ENCODE assay signal across 13 mouse cellular contexts in the genomic region with DNA sequence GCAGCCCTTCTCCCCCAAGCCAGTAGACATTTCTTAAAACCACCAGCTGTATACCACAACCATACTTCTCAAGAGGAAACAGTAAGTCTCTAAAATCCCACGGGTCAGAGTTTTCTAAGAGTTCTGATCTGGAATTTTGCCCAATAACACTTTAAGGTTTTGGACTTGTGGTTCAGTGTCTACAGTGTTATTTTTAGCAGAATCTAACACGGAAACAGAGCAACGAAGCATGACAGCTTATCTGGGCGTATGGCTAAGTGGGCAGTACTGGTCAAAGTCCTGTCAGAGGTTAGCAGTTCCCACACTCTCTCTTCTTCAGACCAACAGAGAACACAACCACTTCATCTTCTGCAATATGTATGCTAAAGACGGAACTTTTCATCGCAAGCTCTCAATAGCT. TPM values are rescaled to one million over a fixed set of nuclear protein-coding genes. Genes with fewer than 3 reads are reported as not detected.
DNase-seq lines count a peak whose midpoint lies in the region; TF ChIP-seq lines count a peak whose summit lies in the region.
"Had no signal": no experiment of that assay in that cellular context is flagged by ENCODE, and none has a peak within 500 bp of the region (broad histone marks: within the 10 kb centered on the region; RNA-seq: fewer than 3 reads in every experiment).

No protein-coding gene starts in this region.

- H3K9me3 ChIP-seq in CH12.LX (replicated peaks; ENCODE audit: low read length), result no peaks in the 10 kb centered on the region
- H3K9me3 ChIP-seq: midbrain, embryonic 15.5 days had no signal

- no peak overlapping the region for H3K4me3 ChIP-seq in gastrocnemius, adult 2 months
- no peak overlapping the region for H3K4me3 ChIP-seq in CH12.LX (replicated peaks in 1 of 3; ENCODE audit: low read depth in 2 of 3, low read length in 2 of 3, poor library complexity in 1 of 3)
- H3K4me3 ChIP-seq: embryonic facial prominence, embryonic 15.5 days; limb, embryonic 12.5 days; midbrain, embryonic 15.5 days had no signal

- dilution Hi-C loops in CH12.LX (cut with MboI; ENCODE audit: extremely low pct_ligation_motif_present, extremely low pct_unique_long_range_greater_than_20kb, low sequenced_read_pairs), result no loop called here

- TF ChIP-seq CTCF in gastrocnemius, adult 2 months (IDR thresholded peaks at IDR 0.05), result no peak
- no peak for TF ChIP-seq CTCF in CH12.LX (conservative IDR thresholded peaks at IDR 0.05 in 1 of 2, IDR thresholded peaks at IDR 0.05 in 1 of 2; ENCODE audit: low read depth in 2 of 2, low read length in 2 of 2)

- TF ChIP-seq EP300 in CH12.LX (IDR thresholded peaks at IDR 0.05; ENCODE audit: low read length), result 0 out of 2 replicates have a peak, but pooled peaks have one; percentile 4

- H3K27me3 ChIP-seq in CH12.LX (replicated peaks), result no peaks in the 10 kb centered on the region
- H3K27me3 ChIP-seq: embryonic facial prominence, embryonic 15.5 days; limb, embryonic 12.5 days; midbrain, embryonic 15.5 days had no signal

- H3K79me2 ChIP-seq in CH12.LX (replicated peaks; ENCODE audit: control insufficient read depth, extremely low read depth, insufficient read depth, poor library complexity, severe bottlenecking), result peaks cover 12% of the 10 kb centered on the region; the same call in 1 of the 2 replicates

- no peak for DNase-seq in gastrocnemius, adult 2 months
- no peak for DNase-seq in gastrocnemius, postnatal 36 days
- DNase-seq in CH12.LX (ENCODE audit: extremely low read depth), result peak; percentile 41
- DNase-seq in heart, postnatal 10 days, result peak; percentile 33 to 35
- peak; percentile 57 to 74 for DNase-seq in kidney, postnatal 25 days
- DNase-seq in left cerebral cortex, adult 11 months (ENCODE audit: low spot score), result no peak
- DNase-seq in neural tube, embryonic 10.5 days (ENCODE audit: extremely low spot score, low spot score), result no peak
- no peak for DNase-seq in urinary bladder, postnatal 14 days (ENCODE audit: low spot score)
- DNase-seq: adrenal gland, postnatal 10 days; cerebellum, adult 2 months had no signal

- peak overlapping the region; percentile 41 for H3K9ac ChIP-seq in CH12.LX (ENCODE audit: insufficient read depth, low read depth)
- H3K9ac ChIP-seq: embryonic facial prominence, embryonic 15.5 days; limb, embryonic 12.5 days; midbrain, embryonic 15.5 days had no signal

- no peak for TF ChIP-seq POLR2A in CH12.LX (IDR thresholded peaks at IDR 0.05; ENCODE audit: low read depth, low read length)

- peaks cover 13 to 59% of the 10 kb centered on the region in 2 experiments for H3K4me1 ChIP-seq in CH12.LX (ENCODE audit: control insufficient read depth in 1 of 2, insufficient read depth in 2 of 2)
- H3K4me1 ChIP-seq: limb, embryonic 12.5 days; midbrain, embryonic 15.5 days had no signal

- no peak for TF ChIP-seq RAD21 in CH12.LX (IDR thresholded peaks at IDR 0.05; ENCODE audit: low read depth, low read length)

- H3K36me3 ChIP-seq in CH12.LX (replicated peaks in 1 of 2; ENCODE audit: control insufficient read depth in 1 of 2, insufficient read depth in 1 of 2, low read length in 1 of 2), result peaks cover 15 to 53% of the 10 kb centered on the region in 2 experiments

- peak overlapping the region; percentile 81 for H3K27ac ChIP-seq in gastrocnemius, adult 2 months
- peak overlapping the region; percentile 60 for H3K27ac ChIP-seq in CH12.LX (ENCODE audit: insufficient read depth, low read depth)
- H3K27ac ChIP-seq: embryonic facial prominence, embryonic 15.5 days; limb, embryonic 12.5 days; midbrain, embryonic 15.5 days had no signal

- in situ Hi-C loops in CH12.LX (cut with MboI; ENCODE audit: low pct_ligation_motif_present, low pct_unique_long_range_greater_than_20kb, low sequenced_read_pairs), result no loop called here

- intact Hi-C loops in gastrocnemius, adult 2 months (cut with DNase I), result loop anchor here (10.0 kb wide), 1 partner anchor 59 kb away; the partner anchor contains the start of gene Cbl
- intact Hi-C loops in gastrocnemius, postnatal 36 days (cut with DNase I), result no loop called here
- intact Hi-C loops in heart, postnatal 10 days (cut with DNase I), result no loop called here

- peak overlapping the region; percentile 65 for H3K4me2 ChIP-seq in CH12.LX (ENCODE audit: insufficient read depth, low read depth, poor library complexity, severe bottlenecking)
- H3K4me2 ChIP-seq: embryonic facial prominence, embryonic 15.5 days; limb, embryonic 12.5 days; midbrain, embryonic 15.5 days had no signal

TF ChIP-seq in CH12.LX, 34 proteins besides CTCF, POLR2A, EP300 and RAD21:
- no peak for TF ChIP-seq ELF1 (IDR thresholded peaks at IDR 0.05; ENCODE audit: low read depth, low read length)
- TF ChIP-seq MEF2A (IDR thresholded peaks at IDR 0.05; ENCODE audit: borderline replicate concordance, low read depth, low read length), result peak; percentile 67; the same call in 1 of the 2 replicates
TF ChIP-seq in CH12.LX: peak in this region for 1.

RNA-seq across cellular contexts. Expression of gene Mcam, which starts 41.3 kb away (rescaled TPM):
- 10 to 100 TPM; 17.5 to 24.4 TPM for total RNA-seq in gastrocnemius, adult 2 months (2021)
- 10 to 100 TPM; 24.2 to 31.2 TPM for total RNA-seq in gastrocnemius, postnatal 36 days (2021)
- total RNA-seq in CH12.LX (2012; rRNA removed), result 0.98 and 1.1 TPM in 2 replicates
- total RNA-seq in CH12.LX (2014; rRNA removed), result 0.56 and 0.73 TPM in 2 replicates
- 0.40 and 0.57 TPM in 2 replicates for polyA plus RNA-seq in CH12.LX (2012; ENCODE audit: insufficient read length, low read depth)
- total RNA-seq in heart, postnatal 10 days (2021), result 100 to 1,000 TPM; 147 to 156 TPM

RNA-seq across cellular contexts. Expression of gene Cbl, which starts 58.3 kb away (rescaled TPM):
- total RNA-seq in gastrocnemius, adult 2 months (2021), result 10 to 100 TPM in 1 of 2 experiments, 1 to 10 TPM in 1; 7.5 to 13.4 TPM
- total RNA-seq in gastrocnemius, postnatal 36 days (2021), result 10 to 100 TPM in 1 of 2 experiments, 1 to 10 TPM in 1; 7.8 to 10.4 TPM
- 11.9 and 13.4 TPM in 2 replicates for total RNA-seq in CH12.LX (2012; rRNA removed)
- 6.5 and 8.3 TPM in 2 replicates for total RNA-seq in CH12.LX (2014; rRNA removed)
- 27.1 and 39.0 TPM in 2 replicates for polyA plus RNA-seq in CH12.LX (2012; ENCODE audit: insufficient read length, low read depth)
- total RNA-seq in heart, postnatal 10 days (2021), result 10 to 100 TPM; 30.9 to 31.3 TPM

Comparison
In these comparisons a context has a peak if more than half of its experiments do, and no peak if none do; other contexts are left out.
1. DNase-seq: peak in CH12.LX (single experiment), heart, postnatal 10 days (2 of 2) and kidney, postnatal 25 days (2 of 2); none in gastrocnemius, adult 2 months (single experiment), gastrocnemius, postnatal 36 days (0 of 2), left cerebral cortex, adult 11 months (single experiment), neural tube, embryonic 10.5 days (single experiment) and urinary bladder, postnatal 14 days (single experiment).
2. RNA of gene Mcam, which starts 41.3 kb away (total RNA-seq): 147 to 156 TPM in heart, postnatal 10 days, 24.2 to 31.2 TPM in gastrocnemius, postnatal 36 days and 17.5 to 24.4 TPM in gastrocnemius, adult 2 months; 0.56 to 1.1 TPM in CH12.LX; every median in the first group is over 4 times any median in the second.